Mouse (Mus musculus) lung, adult 2 months (tissue): Measurements from ENCODE around the gene Cry2.

Experiments used
- CTCF ChIP-seq: fragments of 200-500 bp; IDR thresholded peaks from 2 replicates; pipeline ENCODE4 v1.5.1; 2011; ENCODE audit warnings: mild to moderate bottlenecking, low read length, control low read depth; ENCODE audit not compliant: insufficient read depth
- POLR2A ChIP-seq: fragments of 200-500 bp; IDR thresholded peaks from 2 replicates; pipeline ENCODE4 v1.6.1; 2011; ENCODE audit warnings: low read depth, mild to moderate bottlenecking, control low read depth, low read length, borderline replicate concordance; ENCODE audit errors: extremely low read depth

GRCm38 (mm10) chr2:92422388-92423135 is 11.3 kb downstream of the Cry2 start:
- TF ChIP-seq CTCF (no peak), POLR2A (no peak)
